In genomic region chr4:97773110-97773593, GRCm38 (mm10) we compare ENCODE assay signal across 8 mouse cellular contexts. TPM values are rescaled to one million over a fixed set of nuclear protein-coding genes. Genes with fewer than 3 reads are reported as not detected.
DNase-seq lines count a peak whose midpoint lies in the region; ATAC-seq and TF ChIP-seq lines count a peak whose summit lies in the region.

No protein-coding gene starts in this region.

- peaks cover 17% of the 10 kb centered on the region for H3K4me1 ChIP-seq in bone marrow macrophage, adult 2 months (ENCODE audit: control insufficient read depth, insufficient read depth, low read length)
- peaks cover 26% of the 10 kb centered on the region for H3K4me1 ChIP-seq in embryonic facial prominence, embryonic 15.5 days
- peaks cover 27% of the 10 kb centered on the region for H3K4me1 ChIP-seq in limb, embryonic 13.5 days
- H3K4me1 ChIP-seq in midbrain, embryonic 15.5 days: peaks cover 24% of the 10 kb centered on the region

- 0% methylated on average over 14 of the region's 14 CpGs for WGBS in embryonic facial prominence, embryonic 15.5 days
- 0% methylated on average over 14 of the region's 14 CpGs for WGBS in limb, embryonic 13.5 days
- WGBS in midbrain, embryonic 15.5 days: 0% methylated on average over 14 of the region's 14 CpGs

- no peaks in the 10 kb centered on the region for H3K27me3 ChIP-seq in embryonic facial prominence, embryonic 15.5 days
- no peaks in the 10 kb centered on the region for H3K27me3 ChIP-seq in limb, embryonic 13.5 days
- peaks cover 15% of the 10 kb centered on the region for H3K27me3 ChIP-seq in midbrain, embryonic 15.5 days (replicated peaks)

- peak; percentile 87 to 91 for DNase-seq in B cell, adult 2 months
- peak; percentile 100 for DNase-seq in heart, adult 8-10 months (ENCODE audit: low spot score)
- DNase-seq in kidney, adult 8-10 months: peak; percentile 95 to 99
- peak; percentile 66 to 81 for DNase-seq in spleen, adult 18-20 months

- H3K9ac ChIP-seq in embryonic facial prominence, embryonic 15.5 days: peak overlapping the region; percentile 7; the same call in 1 of the 2 replicates
- peak overlapping the region; percentile 70; the same call in 1 of the 2 replicates for H3K9ac ChIP-seq in limb, embryonic 13.5 days
- no peak overlapping the region; the same call in 1 of the 2 replicates for H3K9ac ChIP-seq in midbrain, embryonic 15.5 days

- no peak for TF ChIP-seq POLR2A in bone marrow macrophage, adult 2 months (IDR thresholded peaks at IDR 0.05; ENCODE audit: borderline replicate concordance, low read depth, low read length)

- peak; percentile 80 for ATAC-seq in embryonic facial prominence, embryonic 15.5 days (ENCODE audit: insufficient number of reproducible peaks, low FRiP score, low TSS enrichment, low read depth)
- peak; percentile 65 for ATAC-seq in limb, embryonic 13.5 days (ENCODE audit: low FRiP score, low read depth)
- peak; percentile 84 for ATAC-seq in midbrain, embryonic 15.5 days (replicated peaks)

- H3K4me3 ChIP-seq in bone marrow macrophage, adult 2 months (ENCODE audit: insufficient read depth, low read length): peak overlapping the region; percentile 35
- peak overlapping the region; percentile 49 for H3K4me3 ChIP-seq in embryonic facial prominence, embryonic 15.5 days (replicated peaks)
- peak overlapping the region; percentile 49 for H3K4me3 ChIP-seq in limb, embryonic 13.5 days
- peak overlapping the region; percentile 58 for H3K4me3 ChIP-seq in midbrain, embryonic 15.5 days

- H3K9me3 ChIP-seq in embryonic facial prominence, embryonic 15.5 days (replicated peaks): no peaks in the 10 kb centered on the region
- H3K9me3 ChIP-seq in limb, embryonic 13.5 days: no peaks in the 10 kb centered on the region
- H3K9me3 ChIP-seq in midbrain, embryonic 15.5 days: no peaks in the 10 kb centered on the region

- peak overlapping the region; percentile 76 for H3K4me2 ChIP-seq in embryonic facial prominence, embryonic 15.5 days (replicated peaks)
- H3K4me2 ChIP-seq in limb, embryonic 13.5 days (replicated peaks): peak overlapping the region; percentile 66
- peak overlapping the region; percentile 66 for H3K4me2 ChIP-seq in midbrain, embryonic 15.5 days

- peak overlapping the region; percentile 99 for H3K27ac ChIP-seq in bone marrow macrophage, adult 2 months (ENCODE audit: insufficient read depth, low read depth, low read length)
- H3K27ac ChIP-seq in embryonic facial prominence, embryonic 15.5 days (replicated peaks): peak overlapping the region; percentile 97
- H3K27ac ChIP-seq in limb, embryonic 13.5 days: peak overlapping the region; percentile 93
- peak overlapping the region; percentile 79 for H3K27ac ChIP-seq in midbrain, embryonic 15.5 days

- no peaks in the 10 kb centered on the region for H3K36me3 ChIP-seq in embryonic facial prominence, embryonic 15.5 days
- no peaks in the 10 kb centered on the region for H3K36me3 ChIP-seq in limb, embryonic 13.5 days
- H3K36me3 ChIP-seq in midbrain, embryonic 15.5 days (replicated peaks): no peaks in the 10 kb centered on the region

- no peak for TF ChIP-seq CTCF in bone marrow macrophage, adult 2 months (IDR thresholded peaks at IDR 0.05; ENCODE audit: low read depth, low read length)

RNA-seq across cellular contexts. Expression of gene Nfia, which starts 0.6 kb away (rescaled TPM):
- 7.8 and 8.1 TPM in 2 replicates for polyA plus RNA-seq in bone marrow macrophage, adult 2 months (2012; ENCODE audit: insufficient read depth, insufficient read length, missing spikeins)
- polyA plus RNA-seq in embryonic facial prominence, embryonic 15.5 days (2015; fragmentation: Nextera tagmentation; extraction: Ambion mirVana): 55.4 and 58.0 TPM in 2 replicates
- total RNA-seq in heart, adult 8-10 months (2022): 100 to 1,000 TPM; 109 to 137 (median 121) TPM
- 88.3 and 88.4 TPM in 2 replicates for polyA plus RNA-seq in limb, embryonic 13.5 days (2015; fragmentation: Nextera tagmentation; extraction: Ambion mirVana)
- polyA plus RNA-seq in midbrain, embryonic 15.5 days (2015; fragmentation: Nextera tagmentation; extraction: Ambion mirVana): 26.5 and 27.8 TPM in 2 replicates

RNA-seq across cellular contexts. Expression of gene E130114P18Rik, which starts 4.7 kb away (rescaled TPM):
- polyA plus RNA-seq in bone marrow macrophage, adult 2 months (2012; ENCODE audit: insufficient read depth, insufficient read length, missing spikeins): not detected in 2 replicates
- polyA plus RNA-seq in embryonic facial prominence, embryonic 15.5 days (2015; fragmentation: Nextera tagmentation; extraction: Ambion mirVana): 3.8 and 4.2 TPM in 2 replicates
- under 1 TPM in 2 of 4 experiments, not detected in 2; 0.23 to 0.41 TPM for total RNA-seq in heart, adult 8-10 months (2022)
- 3.7 and 6.3 TPM in 2 replicates for polyA plus RNA-seq in limb, embryonic 13.5 days (2015; fragmentation: Nextera tagmentation; extraction: Ambion mirVana)
- polyA plus RNA-seq in midbrain, embryonic 15.5 days (2015; fragmentation: Nextera tagmentation; extraction: Ambion mirVana): 12.7 and 13.7 TPM in 2 replicates

Comparison
In these comparisons a context has a peak if more than half of its experiments do, and no peak if none do; other contexts are left out.
1. Peak in every context shown above with its lines: DNase-seq, ATAC-seq, H3K4me3 ChIP-seq and H3K27ac ChIP-seq.